Mouse (Mus musculus) adrenal gland, postnatal 4 days (tissue): ENCODE measurements around the gene Plk3. TPM values are rescaled to one million over a fixed set of nuclear protein-coding genes. Genes with fewer than 3 reads are reported as not detected.
A peak's percentile ranks its signal among the peaks of the same experiment; 100 is the strongest.
"Not testable (repeated sequence)": the region's sequence is repeated elsewhere in the genome, so short reads cannot be mapped to it uniquely, and the experiment has no call there.

Experiments used
- DNase-seq, 2 experiments: peaks; one replicate each; pipeline ENCODE4 v3.0.0; 2021 to 2022; ENCODE audit warnings: low spot score in 2 of 2, mixed read lengths in 2 of 2
- long read RNA-seq, 2 experiments: library from polyadenylated mRNA; stranded (forward); transcript quantifications; one replicate each; pipeline ENCODE4 v2.0.0; 2021
- total RNA-seq, 2 experiments: library from RNA; stranded (reverse); gene quantifications; 2 replicates each; pipeline ENCODE4 v1.2.3; 2021

Gene Plk3
- total RNA-seq = 1 to 10 TPM; 4.8 to 5.7 TPM
- long read RNA-seq, experiment 1, partial matches to known transcripts = 0 of 2 reads
- long read RNA-seq, experiment 1, other reads (novel, unspliced or antisense) = 0 of 2 reads
- long read RNA-seq, experiment 2, partial matches to known transcripts = 2 of 7 reads
- long read RNA-seq, experiment 2, other reads (novel, unspliced or antisense) = 4 of 7 reads

DNA sequence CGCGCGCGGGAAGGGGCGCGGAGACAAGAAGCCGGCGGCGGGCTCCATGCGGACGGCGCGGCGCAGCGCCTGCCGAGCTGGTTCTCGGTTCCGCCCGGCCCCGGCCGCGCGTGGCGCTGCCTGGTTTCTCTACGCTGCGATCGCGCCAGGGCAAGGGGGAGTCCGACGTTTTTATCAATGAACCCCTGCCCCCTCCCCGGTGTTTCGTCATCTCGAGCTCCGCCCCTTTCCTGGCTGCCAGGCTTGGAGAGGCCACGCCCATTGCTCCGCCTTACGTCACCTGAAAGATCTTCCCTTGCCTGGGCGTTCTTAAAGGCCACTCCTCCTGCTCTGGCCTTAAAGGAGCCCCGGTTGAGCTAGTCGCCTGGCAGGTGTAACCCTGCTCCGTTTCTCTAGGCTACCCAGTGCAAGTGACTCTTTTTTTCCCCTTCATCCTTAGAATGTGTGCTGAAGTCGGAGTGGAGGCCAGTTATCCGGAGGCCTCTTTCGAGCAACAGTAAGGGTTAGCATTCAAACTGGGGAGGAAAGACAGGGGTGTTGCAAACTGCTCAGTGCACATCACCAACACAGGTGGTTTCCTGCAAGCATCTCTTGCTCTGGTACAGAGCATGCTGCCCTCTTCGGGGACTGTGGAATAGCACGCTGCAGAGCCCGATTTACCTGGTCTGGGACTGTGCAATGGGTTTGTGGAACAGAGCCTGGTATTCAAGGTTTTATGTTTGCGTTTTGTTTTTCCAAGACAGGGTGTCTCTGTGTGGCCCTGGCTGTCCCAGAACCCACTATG lies at the start of gene Plk3:
Plk3 (minus strand) TSS at position 147 of the 784 bp plus-strand sequence.
- peak; percentile 86 to 95 for DNase-seq

DNA sequence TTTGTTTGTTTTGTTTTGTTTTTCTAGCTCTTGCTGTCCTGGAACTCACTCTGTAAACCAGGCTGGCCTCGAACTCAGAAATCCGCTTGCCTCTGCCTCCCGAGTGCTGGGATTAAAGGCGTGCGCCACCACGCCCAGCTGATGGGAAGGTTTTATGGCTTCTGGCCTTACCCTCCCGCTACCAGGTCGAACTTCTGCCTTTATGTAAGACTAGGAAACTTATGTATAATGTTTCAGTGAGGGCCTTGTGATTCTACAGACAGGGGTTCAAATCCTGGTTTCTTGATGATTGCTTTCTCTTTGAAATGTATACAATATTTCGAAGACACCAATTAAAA lies 49.0 kb upstream of the Plk3 start:
- DNase-seq = not testable (repeated sequence)

DNA sequence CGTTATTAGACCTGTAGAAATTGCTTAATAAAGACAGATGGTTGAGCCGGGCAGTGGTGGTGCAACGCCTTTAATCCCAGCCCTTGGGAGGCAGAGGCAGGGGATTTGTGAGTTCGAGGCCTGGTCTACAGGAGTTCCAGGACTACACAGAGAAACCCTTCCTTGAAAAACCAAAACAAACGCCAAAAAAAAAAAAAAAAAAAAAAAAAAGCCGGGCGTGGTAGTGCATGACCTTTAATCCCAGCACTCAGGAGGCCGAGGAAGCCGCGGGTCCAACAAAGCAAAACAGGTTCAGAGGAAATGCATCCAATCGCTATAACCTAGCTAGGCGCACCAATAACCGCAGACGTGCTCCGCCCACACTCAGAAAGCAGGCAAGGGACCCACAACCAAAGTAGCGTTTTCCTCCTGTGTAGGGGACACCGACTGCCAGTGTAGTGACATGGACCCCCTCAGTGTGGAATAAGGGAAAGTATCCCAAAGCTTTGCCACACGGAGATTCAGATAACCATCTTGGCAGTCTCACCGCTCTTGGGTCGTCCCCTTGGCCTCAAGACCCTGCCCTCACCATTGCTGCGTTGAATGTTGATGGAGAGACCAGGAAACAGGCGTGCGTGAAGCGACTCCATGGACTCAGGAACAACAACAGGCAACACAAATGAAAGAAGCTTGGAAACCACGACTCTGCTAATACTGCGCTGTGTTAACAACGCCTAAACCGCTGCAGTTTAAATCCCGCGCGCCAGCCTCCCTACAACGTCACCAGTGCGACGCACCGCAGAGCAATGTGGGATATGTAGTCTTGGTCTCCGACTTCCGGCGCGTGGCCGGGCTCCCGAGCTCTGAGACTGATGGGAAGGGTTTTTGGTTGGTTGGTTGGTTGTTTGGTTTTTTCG lies 48.3 kb upstream of the Plk3 start, which contains the start of gene Kif2c:
Kif2c (minus strand) TSS at position 777 of the 896 bp plus-strand sequence.
- peak; percentile 75 to 79 for DNase-seq

DNA sequence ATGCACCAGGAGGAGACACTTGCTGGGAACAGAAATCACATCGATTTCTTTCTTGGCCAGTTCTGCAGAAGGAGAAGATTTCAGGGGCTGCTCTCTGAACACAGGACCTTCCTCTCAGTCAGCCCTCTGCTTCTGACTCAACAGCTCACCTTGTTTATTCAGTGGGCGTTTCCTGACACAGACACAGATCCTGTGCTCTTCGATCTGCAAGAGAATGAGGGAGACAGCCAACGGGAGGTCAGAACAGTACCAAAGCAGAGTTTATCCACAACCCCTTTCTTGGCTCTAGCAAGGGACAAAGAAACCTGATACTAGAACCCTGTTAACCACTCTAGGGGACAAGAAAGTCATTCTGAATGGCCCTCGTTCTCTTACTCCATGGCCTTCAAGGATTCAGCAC lies 36.2 kb upstream of the Plk3 start:
- no peak for DNase-seq

DNA sequence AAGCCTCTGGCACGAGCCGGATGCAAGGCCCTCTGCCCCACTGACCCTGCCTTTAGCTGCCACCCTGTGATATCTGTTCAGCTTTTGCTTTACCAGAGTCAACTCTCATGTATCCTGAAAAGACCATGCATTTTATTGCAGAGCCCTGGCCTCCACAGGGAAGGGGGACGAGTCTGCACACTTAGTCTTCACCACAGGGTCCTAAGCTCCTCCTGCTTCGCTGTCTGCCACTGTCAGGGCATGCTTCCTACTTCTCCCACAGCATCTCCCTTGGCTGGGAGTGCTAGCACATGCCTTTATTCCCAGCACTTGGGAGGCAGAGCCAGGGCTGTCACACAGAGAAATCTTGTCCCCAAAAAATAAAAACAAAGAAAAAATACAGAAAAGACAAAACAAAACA lies 27.4 kb upstream of the Plk3 start:
- DNase-seq = no peak

DNA sequence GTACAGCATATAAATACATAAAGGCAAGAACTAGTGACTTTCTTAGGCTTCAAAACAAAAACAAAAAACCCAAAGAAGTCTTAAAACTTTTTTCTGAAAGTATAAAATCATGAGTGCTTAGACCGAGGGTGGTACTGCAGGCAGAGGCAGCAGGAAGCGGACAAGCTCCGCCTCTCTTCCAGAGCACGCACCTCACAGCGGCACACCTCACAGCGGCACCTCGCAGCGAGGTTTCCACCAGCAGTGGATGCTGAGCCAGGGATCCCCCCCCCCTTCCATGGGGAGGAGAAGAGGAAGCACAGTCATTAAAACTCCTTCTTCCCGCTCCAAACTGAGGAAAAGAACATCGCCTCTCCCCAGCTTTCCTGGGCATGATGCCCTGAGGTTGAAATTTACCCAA lies 25.9 kb upstream of the Plk3 start:
- no peak for DNase-seq

DNA sequence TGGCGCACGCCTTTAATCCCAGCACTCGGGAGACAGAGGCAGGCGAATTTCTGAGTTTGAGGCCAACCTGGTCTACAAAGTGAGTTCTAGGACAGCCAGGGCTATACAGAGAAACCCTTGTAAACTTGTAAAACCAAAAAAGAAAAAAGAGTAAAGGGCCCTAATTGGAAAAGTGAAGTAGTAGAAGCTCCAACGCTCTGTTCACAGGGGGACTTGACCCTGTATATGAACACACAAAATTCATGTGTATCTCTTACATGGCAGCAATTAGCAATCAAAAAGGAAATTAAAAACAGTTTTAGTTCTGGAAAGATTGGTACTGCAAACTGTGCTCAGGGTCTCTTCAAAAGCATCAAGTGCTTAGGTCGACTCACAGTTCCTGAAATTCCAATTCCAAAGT lies 22.6 kb upstream of the Plk3 start:
- DNase-seq = no peak

DNA sequence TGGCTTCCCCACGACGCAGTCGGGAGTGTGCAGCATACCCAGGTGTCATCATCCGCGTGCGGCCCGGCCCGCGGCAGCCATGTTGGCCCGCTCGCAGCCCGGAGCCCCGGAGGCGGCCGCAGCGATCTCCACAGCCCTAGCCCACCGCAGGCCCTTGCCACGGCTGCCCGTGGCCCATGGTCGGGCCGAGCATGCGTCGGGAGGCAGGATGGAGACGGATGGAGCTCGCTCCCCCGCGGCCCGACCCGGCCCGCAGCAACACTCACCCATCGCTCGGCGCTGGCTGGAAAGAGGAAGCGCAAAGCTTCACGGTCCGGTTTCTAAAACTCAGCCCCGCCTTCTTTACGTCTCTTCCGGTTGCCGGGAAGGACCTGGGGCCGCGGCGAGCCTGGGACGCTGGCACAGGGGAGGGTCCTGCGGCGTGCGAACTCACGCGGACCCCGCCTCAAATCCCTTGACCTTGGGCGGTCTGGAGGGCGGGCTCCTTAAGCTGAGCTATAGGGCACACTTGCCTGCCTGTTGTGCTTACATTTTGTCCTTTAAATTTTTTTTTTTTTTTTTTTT lies 22.1 kb upstream of the Plk3 start, which contains the start of gene Rps8:
Rps8 (minus strand) TSS at position 452 of the 564 bp plus-strand sequence.
- DNase-seq = peak; percentile 64 to 67

DNA sequence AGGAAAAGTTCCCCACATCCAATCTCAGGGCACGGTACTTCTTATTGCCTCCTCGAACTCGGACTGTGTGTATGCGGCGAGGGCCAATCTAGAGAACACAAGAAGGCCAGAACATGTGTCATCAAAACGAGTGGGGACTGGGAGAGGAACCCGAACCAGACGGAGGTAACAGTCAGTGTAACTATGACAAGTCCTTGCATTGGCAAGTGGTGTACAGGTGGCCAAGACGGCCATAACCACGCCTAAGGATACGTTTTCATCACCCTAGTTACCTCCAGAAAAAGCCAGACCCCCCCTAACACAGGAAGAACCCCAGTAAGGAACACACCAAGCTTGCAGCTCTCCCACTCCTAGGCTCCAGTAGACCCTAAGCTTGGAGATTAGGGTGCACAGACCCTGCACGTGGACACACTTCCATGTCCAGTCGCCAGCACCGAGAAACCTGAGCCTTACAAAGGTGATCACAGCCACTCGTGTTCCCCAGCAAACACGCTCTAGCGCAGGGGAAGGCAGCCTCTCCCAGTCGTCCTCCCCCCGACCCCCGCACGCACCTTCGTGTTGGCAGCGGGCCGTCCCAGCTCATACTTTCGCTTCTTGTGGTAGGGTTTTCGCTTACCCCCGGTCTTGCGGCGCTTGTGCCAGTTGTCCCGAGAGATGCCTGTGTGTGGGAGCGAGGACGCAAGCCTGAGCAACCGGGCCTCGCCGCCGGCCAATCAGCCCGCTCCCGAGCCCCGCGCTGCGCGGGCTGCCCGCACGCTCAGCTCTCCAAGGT lies 21.4 kb upstream of the Plk3 start:
- no peak for DNase-seq

DNA sequence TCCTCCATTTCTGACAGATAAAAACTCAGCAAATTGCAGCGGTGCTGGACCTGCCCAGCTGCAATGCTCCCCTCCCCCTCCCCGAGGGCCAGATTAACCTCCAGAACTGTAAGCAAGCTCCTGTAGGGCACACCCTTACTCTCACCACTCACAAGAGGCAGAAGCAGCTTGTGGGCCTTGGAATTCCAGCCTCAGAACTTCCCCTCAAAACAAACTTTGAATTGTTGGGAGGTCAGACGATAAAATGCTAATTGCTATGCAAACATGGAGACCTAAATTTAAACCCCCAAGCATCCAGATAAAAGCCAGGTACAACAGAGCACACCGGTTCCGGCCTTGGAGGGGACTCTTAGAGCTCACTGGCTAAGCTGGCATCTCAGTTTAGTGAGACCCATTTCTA lies 19.0 kb upstream of the Plk3 start:
- DNase-seq = no peak

DNA sequence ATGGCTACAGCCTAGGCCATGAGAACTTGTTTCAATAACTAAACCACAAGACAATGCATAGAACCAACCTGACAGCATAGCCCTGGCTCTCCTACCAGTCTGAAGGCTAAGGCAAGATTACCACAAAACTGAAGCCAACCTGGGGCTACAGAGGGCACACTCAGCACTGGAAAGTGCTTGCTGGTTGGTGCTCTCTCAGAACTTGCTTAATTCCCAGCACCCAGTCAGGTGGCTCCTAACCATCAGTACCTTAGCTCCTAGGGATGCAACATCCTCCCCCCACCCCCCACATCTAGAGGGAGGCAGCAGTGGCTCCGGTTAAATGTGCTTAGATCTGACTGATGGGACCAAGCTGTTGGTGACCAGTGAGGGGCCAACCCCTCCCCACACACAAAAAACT lies 17.7 kb upstream of the Plk3 start:
- no peak for DNase-seq

DNA sequence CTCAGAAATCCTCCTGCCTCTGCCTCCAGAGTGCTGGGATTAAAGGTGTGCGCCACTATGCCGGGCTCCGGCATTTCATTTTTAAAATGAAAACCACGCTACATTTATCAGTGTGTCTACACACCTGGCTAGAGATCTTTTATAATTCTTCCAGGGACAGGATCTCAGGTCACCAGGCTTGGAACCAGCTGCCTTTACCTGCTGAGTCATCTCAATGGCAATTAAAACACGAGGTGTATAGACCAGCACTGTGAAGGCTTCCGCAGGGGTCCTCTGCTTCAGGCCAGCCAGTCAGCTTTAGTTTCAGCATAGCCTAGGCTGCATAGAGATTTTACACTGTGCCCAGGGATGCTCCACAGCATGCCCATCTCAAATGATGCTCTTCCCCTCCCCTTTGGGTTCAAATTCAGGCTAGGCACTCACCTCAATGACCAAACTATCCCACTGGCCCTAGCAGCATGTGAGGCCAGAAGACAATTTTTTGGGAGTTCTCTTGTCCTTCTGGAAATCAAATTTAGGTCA lies 16.5 kb upstream of the Plk3 start:
- no peak for DNase-seq

DNA sequence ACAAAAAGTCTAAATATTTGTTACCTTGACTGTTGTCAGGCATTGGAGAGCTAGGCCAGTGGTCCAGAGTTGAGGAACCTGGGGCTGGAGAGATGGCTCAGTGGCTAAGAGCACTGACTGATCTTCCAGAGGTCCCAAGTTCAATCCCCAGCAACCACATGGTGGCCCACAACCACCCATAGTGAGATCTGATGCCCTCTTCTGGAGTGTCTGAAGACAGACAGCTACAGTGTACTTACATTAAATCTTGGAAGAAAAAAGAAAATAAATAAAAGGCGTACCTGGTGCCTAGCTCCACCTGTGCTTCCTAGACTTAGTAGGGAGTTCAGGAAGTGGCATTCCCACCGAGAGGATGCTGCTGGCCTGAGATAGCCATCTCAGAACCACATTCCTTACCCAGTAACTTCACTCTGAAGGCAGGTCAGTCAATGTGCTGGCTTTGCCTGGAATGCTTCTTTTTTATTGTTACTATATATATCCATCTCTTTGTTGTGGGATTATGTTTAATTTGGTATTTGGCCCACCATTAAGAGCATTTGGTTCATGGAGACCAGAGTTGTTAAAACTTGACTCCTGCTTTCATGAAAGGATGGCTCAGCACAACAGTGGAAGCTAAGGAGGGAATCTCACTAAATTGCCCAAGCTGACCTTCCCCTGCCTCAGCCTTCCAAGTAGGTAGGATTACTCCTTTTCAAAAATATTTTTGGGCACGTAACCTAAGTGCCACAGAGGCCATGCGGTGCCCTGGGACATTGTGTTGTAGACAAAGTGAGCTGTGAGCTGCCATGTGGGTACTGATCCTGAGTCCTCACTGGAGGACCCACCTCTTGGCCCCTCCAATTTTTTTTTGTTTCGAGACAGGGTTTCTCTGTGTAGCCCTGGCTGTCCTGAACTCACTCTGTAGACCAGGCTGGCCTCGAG lies 15.8 kb upstream of the Plk3 start:
- no peak for DNase-seq

DNA sequence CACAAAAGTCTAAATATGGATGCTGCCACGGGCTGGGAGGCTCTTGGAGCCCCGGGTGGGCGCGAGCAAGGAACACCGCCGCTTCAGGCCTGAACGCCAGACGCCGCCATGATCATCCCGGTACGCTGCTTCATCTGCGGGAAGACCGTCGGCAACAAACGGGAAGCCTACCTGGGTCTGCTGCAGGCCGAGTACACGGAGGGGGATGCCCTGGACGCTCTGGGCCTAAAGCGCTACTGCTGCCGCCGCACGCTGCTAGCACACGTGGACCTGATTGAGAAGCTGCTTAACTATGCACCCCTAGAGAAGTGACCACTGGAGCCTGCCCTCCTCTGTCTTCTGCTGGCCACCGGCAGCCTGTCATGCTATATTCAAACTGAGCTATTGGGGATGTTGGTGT lies 15.1 kb upstream of the Plk3 start:
- DNase-seq = no peak

DNA sequence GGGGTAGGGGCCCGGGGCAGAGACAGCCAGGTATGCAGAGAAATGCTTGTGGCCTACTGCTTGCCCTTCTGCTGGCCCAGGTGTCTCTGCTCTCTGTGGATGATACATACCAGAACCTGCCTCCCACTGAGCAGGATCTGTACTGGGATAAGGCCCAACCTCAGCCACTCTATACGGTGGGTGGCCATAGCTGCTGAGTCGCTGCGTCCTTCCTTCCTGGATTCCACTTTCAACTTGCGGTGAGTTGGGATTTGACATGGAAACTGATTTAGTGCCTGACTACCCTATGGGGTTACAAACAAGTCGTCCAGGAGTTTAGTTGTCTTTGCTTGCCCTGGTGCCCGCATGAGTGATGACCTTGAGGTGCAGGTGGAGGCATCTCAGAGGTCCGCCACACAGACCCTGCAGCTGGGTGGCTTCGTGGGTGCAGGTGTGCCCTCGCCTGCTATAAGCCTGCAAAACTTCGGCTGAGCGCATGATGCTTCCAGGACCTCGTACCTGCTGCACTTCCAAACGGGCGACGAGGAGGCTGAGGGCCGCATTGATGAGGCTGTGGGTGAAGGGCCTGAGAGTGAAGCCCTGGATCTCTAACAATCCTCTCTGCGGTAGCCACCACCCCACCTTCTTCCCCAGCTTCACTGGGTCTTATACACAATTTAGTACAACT lies 14.4 kb upstream of the Plk3 start:
- no peak for DNase-seq

DNA sequence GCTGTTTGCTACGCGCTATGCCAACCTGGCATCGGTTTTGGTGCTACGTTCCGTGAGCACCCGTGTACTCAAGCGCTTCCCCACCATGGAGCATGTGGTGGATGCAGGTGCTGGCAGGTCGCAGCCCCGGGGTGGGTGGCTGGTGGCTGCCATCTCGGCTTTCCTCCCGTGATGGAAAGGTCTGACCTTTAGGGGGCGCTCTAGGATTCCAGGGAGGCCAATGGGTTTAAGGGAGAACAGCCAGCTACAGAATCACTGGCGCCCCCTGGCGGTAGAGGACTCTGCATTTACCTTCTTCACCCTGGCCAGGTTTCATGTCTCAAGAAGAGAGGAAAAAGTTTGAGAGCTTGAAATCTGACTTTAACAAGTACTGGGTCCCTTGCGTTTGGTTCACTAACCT lies 12.4 kb upstream of the Plk3 start:
- DNase-seq = peak; percentile 77 to 92

DNA sequence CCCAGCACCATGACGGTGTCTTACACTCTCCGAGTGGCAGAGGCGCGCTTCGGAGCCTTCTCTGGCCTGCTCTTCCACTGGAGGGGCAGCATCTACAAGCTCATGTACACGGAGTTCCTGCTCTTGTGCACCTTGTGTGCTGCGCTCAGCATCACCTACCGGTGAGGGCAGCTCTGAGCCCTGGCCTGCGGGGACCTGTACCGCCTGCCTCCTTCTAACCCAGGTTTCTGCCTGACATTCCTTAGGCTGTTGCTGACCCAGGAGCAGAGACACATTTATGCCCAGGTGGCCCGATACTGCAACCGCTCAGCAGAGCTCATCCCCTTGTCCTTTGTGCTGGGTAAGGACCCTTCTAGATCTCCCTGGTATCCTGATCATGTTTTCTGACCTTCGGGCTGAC lies 11.5 kb upstream of the Plk3 start:
- DNase-seq = no peak

DNA sequence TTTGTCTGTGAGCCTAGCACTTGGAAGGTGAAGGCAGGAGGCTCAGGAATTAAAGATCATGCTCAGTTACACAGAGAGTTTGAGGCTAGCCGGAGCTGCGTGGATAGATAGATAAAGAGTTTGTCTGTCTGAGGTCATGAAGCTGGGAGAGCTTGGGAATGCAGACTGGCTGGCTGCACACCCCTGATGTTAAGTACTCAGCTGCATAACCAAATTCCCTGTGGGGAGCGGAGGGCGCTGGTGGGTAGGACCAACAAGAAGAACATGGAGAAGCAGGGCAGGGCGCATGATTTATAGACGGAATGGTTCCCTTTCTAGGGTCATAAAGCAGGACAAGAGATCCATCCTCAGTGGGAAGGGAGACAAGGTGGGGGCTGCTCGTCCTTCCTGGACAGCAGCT lies 9.3 kb upstream of the Plk3 start:
- no peak for DNase-seq

DNA sequence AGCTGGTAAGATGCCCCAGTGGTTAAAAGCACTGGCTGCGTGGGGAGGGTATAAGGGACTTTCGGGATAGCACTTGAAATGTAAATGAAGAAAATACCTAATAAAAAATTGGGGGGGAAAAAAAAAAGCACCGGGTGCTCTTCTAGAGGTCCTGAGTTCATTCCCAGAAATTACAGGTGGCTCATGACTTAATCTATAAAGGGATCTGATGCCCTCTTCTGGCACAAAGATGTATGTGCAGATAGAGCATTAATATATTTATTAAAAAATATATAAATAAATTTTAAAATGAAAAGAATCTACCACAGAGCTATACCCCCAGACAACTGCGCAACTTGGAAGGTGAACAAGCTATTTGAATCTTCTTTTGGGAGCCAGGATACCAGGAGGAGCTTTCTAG lies 6.8 kb upstream of the Plk3 start:
- DNase-seq = no peak
